Mouse (Mus musculus) MEL (cell line): Measurements from ENCODE around the gene Tjp2.

ENCODE experiments used
- CTCF ChIP-seq, 3 experiments: IDR thresholded peaks in 2 of 3; conservative IDR thresholded peaks in 1 of 3; 2 replicates each; pipeline ENCODE4 v1.5.1; 2011 to 2012; ENCODE audit warnings: low read length in 3 of 3, low read depth in 2 of 3, mild to moderate bottlenecking in 2 of 3, improper control_type of control experiment in 1 of 3, inconsistent platforms in 1 of 3, mixed read lengths in 1 of 3, moderate library complexity in 1 of 3; ENCODE audit not compliant: control insufficient read depth in 1 of 3, insufficient read depth in 1 of 3, poor library complexity in 1 of 3, severe bottlenecking in 1 of 3
- GATA1 ChIP-seq: IDR thresholded peaks from 2 replicates; pipeline ENCODE4 v1.6.1; 2011; ENCODE audit warnings: low read depth, low read length, improper control_type of control experiment
- POLR2A ChIP-seq, 2 experiments: IDR thresholded peaks; 2 replicates each; pipeline ENCODE4 v1.6.1; 2011 to 2012; ENCODE audit warnings: low read length in 2 of 2, mild to moderate bottlenecking in 2 of 2, control low read depth in 1 of 2, improper control_type of control experiment in 1 of 2, low read depth in 1 of 2, moderate library complexity in 1 of 2; ENCODE audit not compliant: control insufficient read depth in 1 of 2, insufficient read depth in 1 of 2, poor library complexity in 1 of 2
- RCOR1 ChIP-seq: IDR thresholded peaks from 2 replicates; pipeline ENCODE4 v1.6.1; 2012; ENCODE audit warnings: low read depth, mild to moderate bottlenecking, inconsistent platforms, low read length, improper control_type of control experiment
- ZC3H11A ChIP-seq: IDR thresholded peaks from 2 replicates; pipeline ENCODE4 v1.6.1; 2012; ENCODE audit warnings: low read depth, mild to moderate bottlenecking, inconsistent platforms, low read length, improper control_type of control experiment

GRCm38 (mm10) chr19:24241799-24242546, 17.1 kb upstream of the Tjp2 start:
- TF ChIP-seq CTCF (IDR thresholded peaks at IDR 0.05 in 2 of 3, conservative IDR thresholded peaks at IDR 0.05 in 1 of 3; ENCODE audit: control insufficient read depth in 1 of 3, insufficient read depth in 1 of 3, low read depth in 2 of 3, low read length in 3 of 3, poor library complexity in 1 of 3, severe bottlenecking in 1 of 3) (no peak), RCOR1 (no peak), ZC3H11A (no peak), GATA1 (no peak), POLR2A (IDR thresholded peaks at IDR 0.05; ENCODE audit: control insufficient read depth in 1 of 2, insufficient read depth in 1 of 2, low read depth in 1 of 2, low read length in 2 of 2, poor library complexity in 1 of 2) (no peak)
